Mouse (Mus musculus) embryonic facial prominence, embryonic 14.5 days (tissue): ENCODE measurements around the gene Trpv2. TPM values are rescaled to one million over a fixed set of nuclear protein-coding genes. Genes with fewer than 3 reads are reported as not detected.

ENCODE experiments used
- ATAC-seq: fragments of 200-750 bp; cut with Nextera tagmentation; 2 replicates; pipeline ENCODE4 v1.8.0; 2017; ENCODE audit warnings: low read depth, moderate number of reproducible peaks, moderate TSS enrichment
- DNase-seq: peaks from one replicate; pipeline ENCODE4 v3.0.0-alpha.2; 2015; ENCODE audit warnings: low spot score
- H3K27ac ChIP-seq: fragments of 300-500 bp; sonication (generic); replicated peaks from 2 replicates; pipeline ENCODE4 v1.5.1; 2014; ENCODE audit warnings: low read depth, mild to moderate bottlenecking, low read length, moderate library complexity
- H3K27me3 ChIP-seq: fragments of 300-500 bp; sonication (generic); replicated peaks from 2 replicates; pipeline ENCODE4 v1.6.1; 2014; ENCODE audit warnings: low read length; ENCODE audit not compliant: control insufficient read depth, insufficient read depth
- H3K36me3 ChIP-seq: fragments of 300-500 bp; sonication (generic); 2 replicates; pipeline ENCODE4 v1.6.1; 2014; ENCODE audit warnings: low read length, mixed read lengths; ENCODE audit not compliant: control insufficient read depth, insufficient read depth
- H3K4me1 ChIP-seq: fragments of 300-500 bp; sonication (generic); 2 replicates; pipeline ENCODE4 v1.6.1; 2014; ENCODE audit warnings: antibody characterized with exemption, low read length; ENCODE audit not compliant: control insufficient read depth, insufficient read depth
- H3K4me2 ChIP-seq: fragments of 300-500 bp; sonication (generic); 2 replicates; pipeline ENCODE4 v1.6.1; 2014; ENCODE audit warnings: low read depth, mild to moderate bottlenecking, low read length, moderate library complexity, mixed read lengths
- H3K4me3 ChIP-seq: fragments of 300-500 bp; sonication (generic); 2 replicates; pipeline ENCODE4 v1.5.1; 2014; ENCODE audit warnings: low read depth, mild to moderate bottlenecking, low read length
- H3K9ac ChIP-seq: fragments of 300-500 bp; sonication (generic); 2 replicates; pipeline ENCODE4 v1.6.1; 2014; ENCODE audit warnings: low read depth, mild to moderate bottlenecking, low read length, moderate library complexity, mixed read lengths
- H3K9me3 ChIP-seq: fragments of 300-500 bp; sonication (generic); 2 replicates; pipeline ENCODE4 v1.6.1; 2016; ENCODE audit warnings: low read length; ENCODE audit not compliant: control insufficient read depth
- WGBS: fragments of 180-500 bp; shearing (Covaris S2); extraction: QIAGEN DNeasy Blood & Tissue Kit; methylation state at CpG from one replicate; pipeline ENCODE4 v1.1.7; 2014; 5-methylcytosine and 5-hydroxymethylcytosine counted together
- polyA plus RNA-seq: library from polyadenylated mRNA; unstranded; fragments of >200 nt; fragmentation: Nextera tagmentation; extraction: Ambion mirVana; gene quantifications from 2 replicates; pipeline ENCODE4 v1.2.1, GENCODE M21; 2014

Trpv2 gene
- polyA plus RNA-seq, 1 experiment from 2014 or later = 6.4 TPM

- DNase-seq (peak; percentile 75), ATAC-seq (peak; percentile 66)
- Histone ChIP-seq H3K4me2 (no peak overlapping the region; the same call in 1 of the 2 replicates), H3K36me3 (peaks cover 9% of the 10 kb centered on the region), H3K27me3 (no peaks in the 10 kb centered on the region), H3K9me3 (no peaks in the 10 kb centered on the region), H3K4me1 (peaks cover 37% of the 10 kb centered on the region), H3K27ac (peak overlapping the region; percentile 84), H3K9ac (peak overlapping the region; percentile 38; the same call in 1 of the 2 replicates), H3K4me3 (no peak overlapping the region)
- 30% methylated on average over 10 of the region's 10 CpGs for WGBS
These were observed 50.3 kb downstream of the Trpv2 start for GRCm38 (mm10) chr11:62624341-62625291.

GRCm38 (mm10) chr11:62629352-62630224, 55.3 kb downstream of the Trpv2 start:
- peak overlapping the region; percentile 72 for H3K27ac ChIP-seq
- no peaks in the 10 kb centered on the region for H3K27me3 ChIP-seq
- ATAC-seq (no peak), DNase-seq (peak; percentile 66)
- H3K9me3 ChIP-seq = no peaks in the 10 kb centered on the region
- H3K9ac ChIP-seq = 0 out of 2 replicates have a peak overlapping the region, but pooled peaks have one; percentile 22
- no peaks in the 10 kb centered on the region for H3K36me3 ChIP-seq
- H3K4me2 ChIP-seq = peak overlapping the region; percentile 37
- peaks cover 49% of the 10 kb centered on the region for H3K4me1 ChIP-seq
- 5% methylated on average over 9 of the region's 9 CpGs for WGBS
- no peak overlapping the region for H3K4me3 ChIP-seq

- H3K4me3 ChIP-seq = no peak overlapping the region
- H3K4me1 ChIP-seq = peaks cover 43% of the 10 kb centered on the region
- no peaks in the 10 kb centered on the region for H3K36me3 ChIP-seq
- peak overlapping the region; percentile 72 for H3K27ac ChIP-seq
- 0 out of 2 replicates have a peak overlapping the region, but pooled peaks have one; percentile 22 for H3K9ac ChIP-seq
- H3K9me3 ChIP-seq = no peaks in the 10 kb centered on the region
- H3K4me2 ChIP-seq = peak overlapping the region; percentile 37
- WGBS = 3% methylated on average over 11 of the region's 11 CpGs
- ATAC-seq (peak; percentile 75), DNase-seq (peak; percentile 76)
- H3K27me3 ChIP-seq = no peaks in the 10 kb centered on the region
These were observed 56.0 kb downstream of the Trpv2 start for GRCm38 (mm10) chr11:62630225-62630821.

- H3K36me3 ChIP-seq = no peaks in the 10 kb centered on the region
- no peak overlapping the region for H3K9ac ChIP-seq
- H3K4me1 ChIP-seq = peaks cover 45% of the 10 kb centered on the region
- no peaks in the 10 kb centered on the region for H3K9me3 ChIP-seq
- peak; percentile 23; the same call in 1 of the 2 replicates for ATAC-seq
- H3K4me2 ChIP-seq = no peak overlapping the region
- no peak overlapping the region for H3K27ac ChIP-seq
- no peaks in the 10 kb centered on the region for H3K27me3 ChIP-seq
- H3K4me3 ChIP-seq = no peak overlapping the region
- no peak for DNase-seq
- WGBS = 47% methylated on average over 4 of the region's 4 CpGs
These were observed 56.9 kb downstream of the Trpv2 start for GRCm38 (mm10) chr11:62631138-62631537.

GRCm38 (mm10) chr11:62635406-62635805, 61.1 kb downstream of the Trpv2 start:
- ATAC-seq = no peak
- H3K27me3 ChIP-seq = no peaks in the 10 kb centered on the region
- 40% methylated on average over 3 of the region's 3 CpGs for WGBS
- H3K9me3 ChIP-seq = no peaks in the 10 kb centered on the region
- no peak overlapping the region for H3K4me2 ChIP-seq
- H3K4me1 ChIP-seq = peaks cover 27% of the 10 kb centered on the region
- no peak overlapping the region for H3K4me3 ChIP-seq
- no peaks in the 10 kb centered on the region for H3K36me3 ChIP-seq
- no peak overlapping the region for H3K27ac ChIP-seq
- no peak overlapping the region for H3K9ac ChIP-seq
- peak; percentile 71 for DNase-seq

GRCm38 (mm10) chr11:62636105-62636839, 62.0 kb downstream of the Trpv2 start:
- WGBS = 46% methylated on average over 11 of the region's 11 CpGs
- no peak overlapping the region for H3K4me3 ChIP-seq
- H3K36me3 ChIP-seq = no peaks in the 10 kb centered on the region
- no peak overlapping the region for H3K9ac ChIP-seq
- no peaks in the 10 kb centered on the region for H3K27me3 ChIP-seq
- H3K4me2 ChIP-seq = no peak overlapping the region
- peaks cover 19% of the 10 kb centered on the region for H3K4me1 ChIP-seq
- no peak overlapping the region for H3K27ac ChIP-seq
- H3K9me3 ChIP-seq = no peaks in the 10 kb centered on the region
- ATAC-seq (no peak), DNase-seq (no peak)

GRCm38 (mm10) chr11:62636840-62637221, 62.5 kb downstream of the Trpv2 start:
- no peak overlapping the region for H3K4me2 ChIP-seq
- H3K27me3 ChIP-seq = no peaks in the 10 kb centered on the region
- H3K27ac ChIP-seq = no peak overlapping the region; the same call in 1 of the 2 replicates
- ATAC-seq (no peak), DNase-seq (no peak)
- no peaks in the 10 kb centered on the region for H3K9me3 ChIP-seq
- peaks cover 14% of the 10 kb centered on the region for H3K4me1 ChIP-seq
- WGBS = 86% methylated on average over 3 of the region's 3 CpGs
- H3K4me3 ChIP-seq = no peak overlapping the region
- no peaks in the 10 kb centered on the region for H3K36me3 ChIP-seq
- H3K9ac ChIP-seq = no peak overlapping the region
